Mouse (Mus musculus): Measurements from ENCODE around the gene Phc2. TPM values are rescaled to one million over a fixed set of nuclear protein-coding genes. Genes with fewer than 3 reads are reported as not detected.

Gene Phc2
- polyA plus RNA-seq, 1 experiment from 2014 or later: 18.9 TPM

DNA sequence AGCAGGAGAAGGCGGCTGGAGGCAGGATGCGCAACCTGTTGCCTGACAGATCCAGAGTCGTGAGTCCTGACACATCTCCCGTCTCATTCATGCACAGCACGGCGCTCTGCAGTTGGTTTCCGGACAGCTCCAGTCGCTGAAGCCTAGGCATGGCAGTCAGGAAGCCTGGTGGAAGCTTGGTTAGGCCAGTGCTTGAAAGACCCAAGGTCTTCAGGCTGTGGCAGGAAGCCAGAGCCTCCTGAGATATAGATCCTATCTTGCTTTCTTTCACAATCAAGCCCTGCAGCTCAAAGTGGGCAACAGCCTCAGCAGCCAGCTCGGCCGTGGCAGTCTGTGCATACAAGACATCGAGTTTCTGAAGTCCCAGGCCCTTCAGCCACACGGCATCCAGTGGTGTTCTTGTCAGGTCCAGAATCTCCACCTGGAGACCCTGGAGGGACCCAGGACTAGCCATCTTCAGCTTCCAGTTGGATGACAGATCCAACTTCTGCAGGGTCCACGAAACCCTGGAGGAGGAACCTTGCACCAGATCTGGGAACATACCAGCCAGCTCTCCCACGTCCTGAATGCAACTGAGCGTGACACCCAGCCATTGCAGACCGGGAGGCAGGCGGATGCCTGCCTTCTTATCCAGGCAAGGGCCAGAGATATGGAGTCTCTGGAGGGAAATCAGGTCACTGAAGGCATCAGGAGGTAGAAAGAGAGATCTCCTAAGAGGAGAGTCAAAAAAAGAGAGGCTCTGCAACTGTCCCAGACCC is 37.0 kb upstream of the Phc2 start:
- 0 out of 2 replicates have a peak overlapping the region, but pooled peaks have one; percentile 27 for H3K27ac ChIP-seq (ENCODE audit: low read length)

DNA sequence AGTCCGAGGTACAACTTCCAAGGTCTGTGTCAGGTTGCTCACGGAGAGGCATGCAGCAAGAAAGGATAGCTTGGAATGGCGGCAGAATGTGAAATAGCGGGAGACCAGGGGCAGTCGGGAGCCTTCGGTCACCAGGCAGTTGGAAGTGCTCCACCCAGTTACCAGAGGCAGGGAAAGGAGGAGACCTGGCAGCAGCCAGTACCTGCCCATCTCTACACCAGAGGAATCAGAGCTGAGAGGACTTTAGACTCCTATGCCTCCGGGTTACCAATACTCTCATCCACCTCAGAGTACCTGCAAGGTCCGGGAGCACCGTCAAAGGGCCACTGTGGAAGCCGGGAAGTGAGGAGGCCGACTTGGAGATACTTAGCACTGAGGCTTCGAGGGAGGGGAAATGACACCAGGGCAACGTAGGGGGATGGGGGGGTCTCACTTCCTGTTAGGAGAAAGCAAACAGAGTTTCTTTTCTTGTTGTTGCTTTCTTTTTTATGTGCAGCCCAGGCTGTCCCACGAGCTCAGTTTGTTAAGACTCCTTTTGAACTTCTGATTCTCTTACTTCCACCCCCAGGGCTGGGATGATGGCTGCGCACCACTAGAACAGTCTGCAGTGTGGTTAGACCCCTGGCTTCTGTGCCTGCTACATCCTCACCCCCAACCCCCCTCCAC is 36.1 kb upstream of the Phc2 start, which contains the start of gene Tlr12:
TSS of gene Tlr12 (minus strand) at position 374 of the 666 bp plus-strand sequence.
- peak; percentile 12; the same call in 1 of the 2 replicates for ATAC-seq (ENCODE audit: low read depth)
- 42% methylated on average over 15 of the region's 15 CpGs for WGBS
- Histone ChIP-seq H3K4me3 (ENCODE audit: low read length) (no peak within 1 kb of the TSS), H3K27me3 (ENCODE audit: control insufficient read depth, insufficient read depth, low read depth, low read length) (no peaks in the 10 kb centered on the region), H3K4me2 (ENCODE audit: low read depth, low read length) (peak within 1 kb of the TSS; percentile 22), H3K4me1 (replicated peaks; ENCODE audit: control insufficient read depth, insufficient read depth, low read length) (peaks cover 18% of the 10 kb centered on the region), H3K9me3 (ENCODE audit: control insufficient read depth, low read length) (no peaks in the 10 kb centered on the region), H3K36me3 (ENCODE audit: control insufficient read depth, insufficient read depth, low read length) (no peaks in the 10 kb centered on the region), H3K9ac (ENCODE audit: low read length) (0 out of 2 replicates have a peak within 1 kb of the TSS, but pooled peaks have one; percentile 36), H3K27ac (ENCODE audit: low read length) (peak within 1 kb of the TSS; percentile 27; the same call in 1 of the 2 replicates)

More for the DNA sequence above, 37.0 kb upstream of the Phc2 start:
- no peaks in the 10 kb centered on the region for H3K36me3 ChIP-seq (ENCODE audit: control insufficient read depth, insufficient read depth, low read length)
- H3K4me3 ChIP-seq (ENCODE audit: low read length): no peak overlapping the region
- H3K4me2 ChIP-seq (ENCODE audit: low read depth, low read length): no peak overlapping the region; the same call in 1 of the 2 replicates
- peaks cover 18% of the 10 kb centered on the region for H3K4me1 ChIP-seq (replicated peaks; ENCODE audit: control insufficient read depth, insufficient read depth, low read length)
- H3K27me3 ChIP-seq (ENCODE audit: control insufficient read depth, insufficient read depth, low read depth, low read length): no peaks in the 10 kb centered on the region
- H3K9me3 ChIP-seq (ENCODE audit: control insufficient read depth, low read length): no peaks in the 10 kb centered on the region
- WGBS: 56% methylated on average over 17 of the region's 17 CpGs
- H3K9ac ChIP-seq (ENCODE audit: low read length): 0 out of 2 replicates have a peak overlapping the region, but pooled peaks have one; percentile 36
- peak; percentile 47; the same call in 1 of the 2 replicates for ATAC-seq (ENCODE audit: low read depth)

DNA sequence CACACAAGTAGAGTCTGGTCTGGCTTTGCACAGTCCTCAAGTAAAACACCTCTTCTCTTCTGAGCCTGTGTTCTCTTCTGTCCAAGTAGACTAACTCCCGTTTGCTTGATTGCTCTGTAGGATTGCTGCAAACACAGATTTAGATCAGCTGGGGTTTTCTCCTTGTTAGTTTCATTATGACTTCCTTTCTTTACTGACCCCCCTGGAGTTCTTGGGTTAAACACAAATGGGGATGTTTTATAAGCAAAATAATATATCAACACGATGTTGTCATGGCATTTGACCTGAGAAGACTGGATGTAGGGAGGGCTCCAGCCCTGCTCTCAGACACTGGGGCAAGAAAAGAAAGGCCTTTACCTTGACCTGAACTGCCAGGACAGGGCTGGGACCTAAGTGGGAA is 35.5 kb upstream of the Phc2 start:
- Histone ChIP-seq H3K4me2 (ENCODE audit: low read depth, low read length) (no peak overlapping the region), H3K4me1 (replicated peaks; ENCODE audit: control insufficient read depth, insufficient read depth, low read length) (peaks cover 15% of the 10 kb centered on the region), H3K9me3 (ENCODE audit: control insufficient read depth, low read length) (no peaks in the 10 kb centered on the region), H3K27me3 (ENCODE audit: control insufficient read depth, insufficient read depth, low read depth, low read length) (no peaks in the 10 kb centered on the region), H3K4me3 (ENCODE audit: low read length) (no peak overlapping the region), H3K36me3 (ENCODE audit: control insufficient read depth, insufficient read depth, low read length) (no peaks in the 10 kb centered on the region), H3K27ac (ENCODE audit: low read length) (no peak overlapping the region; the same call in 1 of the 2 replicates), H3K9ac (ENCODE audit: low read length) (no peak overlapping the region)
- ATAC-seq (ENCODE audit: low read depth): no peak
- WGBS: 35% methylated on average over 2 of the region's 2 CpGs

DNA sequence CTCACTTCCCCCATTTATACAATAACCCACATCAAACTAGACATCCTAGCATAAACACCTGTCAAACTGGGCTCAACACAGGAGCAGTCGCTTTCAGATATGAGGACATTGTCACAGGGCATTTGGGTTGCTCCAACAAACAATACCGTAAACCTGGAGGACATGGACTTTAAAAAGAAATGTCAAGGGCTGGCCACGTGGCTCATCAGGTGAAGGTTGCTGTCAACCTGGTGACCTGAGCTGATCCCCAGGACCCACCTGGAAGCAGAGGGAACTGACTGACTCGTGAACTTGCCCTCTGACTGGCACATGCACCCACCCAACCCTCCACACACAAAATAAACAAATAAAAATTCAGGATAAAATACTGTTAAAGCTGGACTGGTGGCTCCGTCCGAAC is 33.9 kb upstream of the Phc2 start:
- H3K4me3 ChIP-seq (ENCODE audit: low read length): no peak overlapping the region
- no peaks in the 10 kb centered on the region for H3K36me3 ChIP-seq (ENCODE audit: control insufficient read depth, insufficient read depth, low read length)
- no peak overlapping the region for H3K4me2 ChIP-seq (ENCODE audit: low read depth, low read length)
- H3K27ac ChIP-seq (ENCODE audit: low read length): no peak overlapping the region
- H3K9me3 ChIP-seq (ENCODE audit: control insufficient read depth, low read length): no peaks in the 10 kb centered on the region
- ATAC-seq (ENCODE audit: low read depth): no peak
- H3K9ac ChIP-seq (ENCODE audit: low read length): no peak overlapping the region
- no peaks in the 10 kb centered on the region for H3K27me3 ChIP-seq (ENCODE audit: control insufficient read depth, insufficient read depth, low read depth, low read length)
- peaks cover 15% of the 10 kb centered on the region for H3K4me1 ChIP-seq (replicated peaks; ENCODE audit: control insufficient read depth, insufficient read depth, low read length)
- 69% methylated on average over 6 of the region's 6 CpGs for WGBS

- Histone ChIP-seq H3K9me3 (ENCODE audit: control insufficient read depth, low read length) (no peaks in the 10 kb centered on the region), H3K27ac (ENCODE audit: low read length) (no peak overlapping the region), H3K4me1 (replicated peaks; ENCODE audit: control insufficient read depth, insufficient read depth, low read length) (peaks cover 15% of the 10 kb centered on the region), H3K36me3 (ENCODE audit: control insufficient read depth, insufficient read depth, low read length) (no peaks in the 10 kb centered on the region), H3K27me3 (ENCODE audit: control insufficient read depth, insufficient read depth, low read depth, low read length) (no peaks in the 10 kb centered on the region), H3K4me2 (ENCODE audit: low read depth, low read length) (no peak overlapping the region), H3K4me3 (ENCODE audit: low read length) (no peak overlapping the region), H3K9ac (ENCODE audit: low read length) (no peak overlapping the region)
- ATAC-seq (ENCODE audit: low read depth): no peak
- WGBS: 86% methylated on average over 8 of the region's 8 CpGs
Measured at GRCm38 (mm10) chr4:128621109-128621508, 33.4 kb upstream of the Phc2 start.

DNA sequence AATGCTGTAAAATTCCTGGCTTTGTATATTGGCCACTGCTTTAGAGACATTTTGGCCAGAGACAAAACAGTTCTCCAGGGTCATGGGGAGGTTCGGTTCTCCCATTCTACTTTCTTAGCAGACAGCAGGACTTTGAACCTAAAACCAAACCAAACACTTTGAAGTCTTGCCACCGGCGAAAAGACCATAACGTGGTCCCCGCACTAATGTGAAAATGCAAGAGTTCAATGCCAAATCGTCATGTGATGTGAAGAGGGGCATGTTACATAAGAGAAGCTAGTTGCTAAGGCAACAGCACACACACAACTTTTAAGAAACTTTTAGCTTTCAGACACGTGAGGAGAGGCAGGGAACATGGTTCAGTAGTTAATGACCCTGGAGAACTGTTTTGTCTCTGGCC is 19.1 kb upstream of the Phc2 start:
- ATAC-seq (ENCODE audit: low read depth): peak; percentile 47
- Histone ChIP-seq H3K4me3 (ENCODE audit: low read length) (no peak overlapping the region), H3K9ac (ENCODE audit: low read length) (no peak overlapping the region), H3K4me1 (replicated peaks; ENCODE audit: control insufficient read depth, insufficient read depth, low read length) (peaks cover 44% of the 10 kb centered on the region), H3K27me3 (ENCODE audit: control insufficient read depth, insufficient read depth, low read depth, low read length) (no peaks in the 10 kb centered on the region), H3K4me2 (ENCODE audit: low read depth, low read length) (no peak overlapping the region), H3K9me3 (ENCODE audit: control insufficient read depth, low read length) (no peaks in the 10 kb centered on the region), H3K36me3 (ENCODE audit: control insufficient read depth, insufficient read depth, low read length) (no peaks in the 10 kb centered on the region), H3K27ac (ENCODE audit: low read length) (peak overlapping the region; percentile 76)
- 33% methylated on average over 7 of the region's 7 CpGs for WGBS

GRCm38 (mm10) chr4:128635894-128636585 is 18.5 kb upstream of the Phc2 start:
- H3K4me3 ChIP-seq (ENCODE audit: low read length): no peak overlapping the region
- no peak overlapping the region for H3K4me2 ChIP-seq (ENCODE audit: low read depth, low read length)
- peak overlapping the region; percentile 76 for H3K27ac ChIP-seq (ENCODE audit: low read length)
- H3K27me3 ChIP-seq (ENCODE audit: control insufficient read depth, insufficient read depth, low read depth, low read length): no peaks in the 10 kb centered on the region
- no peak overlapping the region for H3K9ac ChIP-seq (ENCODE audit: low read length)
- peak; percentile 46 for ATAC-seq (ENCODE audit: low read depth)
- H3K9me3 ChIP-seq (ENCODE audit: control insufficient read depth, low read length): no peaks in the 10 kb centered on the region
- 31% methylated on average over 10 of the region's 10 CpGs for WGBS
- peaks cover 44% of the 10 kb centered on the region for H3K4me1 ChIP-seq (replicated peaks; ENCODE audit: control insufficient read depth, insufficient read depth, low read length)
- H3K36me3 ChIP-seq (ENCODE audit: control insufficient read depth, insufficient read depth, low read length): no peaks in the 10 kb centered on the region

- Histone ChIP-seq H3K4me2 (ENCODE audit: low read depth, low read length) (no peak overlapping the region), H3K9ac (ENCODE audit: low read length) (0 out of 2 replicates have a peak overlapping the region, but pooled peaks have one; percentile 37), H3K4me1 (replicated peaks; ENCODE audit: control insufficient read depth, insufficient read depth, low read length) (peaks cover 41% of the 10 kb centered on the region), H3K9me3 (ENCODE audit: control insufficient read depth, low read length) (no peaks in the 10 kb centered on the region), H3K4me3 (ENCODE audit: low read length) (no peak overlapping the region), H3K27me3 (ENCODE audit: control insufficient read depth, insufficient read depth, low read depth, low read length) (no peaks in the 10 kb centered on the region), H3K27ac (ENCODE audit: low read length) (peak overlapping the region; percentile 76), H3K36me3 (ENCODE audit: control insufficient read depth, insufficient read depth, low read length) (no peaks in the 10 kb centered on the region)
- 27% methylated on average over 11 of the region's 11 CpGs for WGBS
- ATAC-seq (ENCODE audit: low read depth): peak; percentile 47
Measured at GRCm38 (mm10) chr4:128637250-128637649, 17.3 kb upstream of the Phc2 start.
